Mouse (Mus musculus) forebrain, embryonic 11.5 days (tissue): ENCODE data around the gene Mmgt2. TPM values are rescaled to one million over a fixed set of nuclear protein-coding genes. Genes with fewer than 3 reads are reported as not detected.

ENCODE experiments used
- ATAC-seq: fragments of 200-750 bp; cut with Nextera tagmentation; replicated peaks from 2 replicates; pipeline ENCODE4 v1.8.0; 2017; ENCODE audit warnings: moderate TSS enrichment; ENCODE audit not compliant: low FRiP score
- DNase-seq: peaks from one replicate; pipeline ENCODE4 v3.0.0-alpha.2; 2017; ENCODE audit warnings: low spot score
- H3K27ac ChIP-seq: fragments of 300-500 bp; sonication (generic); 2 replicates; pipeline ENCODE4 v1.5.1; 2014; ENCODE audit warnings: low read depth, low read length
- H3K27me3 ChIP-seq: fragments of 300-500 bp; sonication (generic); 2 replicates; pipeline ENCODE4 v1.6.1; 2014; ENCODE audit warnings: mild to moderate bottlenecking, low read length, mixed read lengths; ENCODE audit not compliant: control insufficient read depth, insufficient read depth
- H3K36me3 ChIP-seq: fragments of 300-500 bp; sonication (generic); 2 replicates; pipeline ENCODE4 v1.6.1; 2014; ENCODE audit warnings: mild to moderate bottlenecking, low read length, moderate library complexity, mixed read lengths; ENCODE audit not compliant: control insufficient read depth, insufficient read depth
- H3K4me1 ChIP-seq: fragments of 300-500 bp; sonication (generic); replicated peaks from 2 replicates; pipeline ENCODE4 v1.6.1; 2014; ENCODE audit warnings: low read length, mixed read lengths; ENCODE audit not compliant: control insufficient read depth, insufficient read depth
- H3K4me2 ChIP-seq: fragments of 300-500 bp; sonication (generic); 2 replicates; pipeline ENCODE4 v1.6.1; 2014; ENCODE audit warnings: low read depth, mild to moderate bottlenecking, low read length, moderate library complexity, mixed read lengths; ENCODE audit not compliant: severe bottlenecking
- H3K4me3 ChIP-seq: fragments of 300-500 bp; sonication (generic); 2 replicates; pipeline ENCODE4 v1.5.1; 2014; ENCODE audit warnings: low read depth, low read length
- H3K9ac ChIP-seq: fragments of 300-500 bp; sonication (generic); 2 replicates; pipeline ENCODE4 v1.6.1; 2014; ENCODE audit warnings: low read length
- H3K9me3 ChIP-seq: fragments of 300-500 bp; sonication (generic); 2 replicates; pipeline ENCODE4 v1.6.1; 2016; ENCODE audit warnings: low read length, mixed read lengths; ENCODE audit not compliant: control insufficient read depth
- whole genome bisulfite sequencing: fragments of 180-500 bp; shearing (Covaris S2); extraction: QIAGEN DNeasy Blood & Tissue Kit; methylation state at CpG from one replicate; pipeline ENCODE4 v1.1.7; 2014; 5-methylcytosine and 5-hydroxymethylcytosine counted together
- polyA plus RNA-seq: library from polyadenylated mRNA; unstranded; fragments of >200 nt; fragmentation: Nextera tagmentation; extraction: Ambion mirVana; gene quantifications from 2 replicates; pipeline ENCODE4 v1.2.1, GENCODE M21; 2014

Mmgt2 gene
- polyA plus RNA-seq, 1 experiment from 2014 or later = 37.8 TPM

- Histone ChIP-seq H3K27me3 (no peaks in the 10 kb centered on the region), H3K36me3 (no peaks in the 10 kb centered on the region), H3K4me2 (no peak overlapping the region), H3K27ac (no peak overlapping the region), H3K4me3 (no peak overlapping the region), H3K9ac (no peak overlapping the region), H3K9me3 (no peaks in the 10 kb centered on the region), H3K4me1 (peaks cover 11% of the 10 kb centered on the region; the same call in 1 of the 2 replicates)
- ATAC-seq (no peak), DNase-seq (no peak)
- WGBS = 69% methylated on average over 11 of the region's 11 CpGs
Observed at GRCm38 (mm10) chr11:62642023-62642844, 6.2 kb upstream of the Mmgt2 start.

- DNase-seq (no peak), ATAC-seq (no peak)
- no peak overlapping the region for H3K27ac ChIP-seq
- 71% methylated on average over 8 of the region's 8 CpGs for WGBS
- H3K9me3 ChIP-seq = no peaks in the 10 kb centered on the region
- H3K4me1 ChIP-seq = peaks cover 14% of the 10 kb centered on the region; the same call in 1 of the 2 replicates
- no peak overlapping the region for H3K9ac ChIP-seq
- no peak overlapping the region for H3K4me3 ChIP-seq
- no peaks in the 10 kb centered on the region for H3K27me3 ChIP-seq
- H3K4me2 ChIP-seq = no peak overlapping the region
- H3K36me3 ChIP-seq = no peaks in the 10 kb centered on the region
Observed at GRCm38 (mm10) chr11:62643011-62643631, 5.3 kb upstream of the Mmgt2 start.

GRCm38 (mm10) chr11:62643681-62644363 is 4.6 kb upstream of the Mmgt2 start:
- H3K27ac ChIP-seq = no peak overlapping the region
- H3K9me3 ChIP-seq = no peaks in the 10 kb centered on the region
- H3K9ac ChIP-seq = no peak overlapping the region
- peaks cover 14% of the 10 kb centered on the region; the same call in 1 of the 2 replicates for H3K4me1 ChIP-seq
- no peak overlapping the region for H3K4me3 ChIP-seq
- no peak overlapping the region for H3K4me2 ChIP-seq
- no peaks in the 10 kb centered on the region for H3K27me3 ChIP-seq
- ATAC-seq (no peak), DNase-seq (no peak)
- WGBS = 89% methylated on average over 10 of the region's 10 CpGs
- no peaks in the 10 kb centered on the region for H3K36me3 ChIP-seq

GRCm38 (mm10) chr11:62644602-62645336 is 3.7 kb upstream of the Mmgt2 start:
- no peak for DNase-seq
- no peak for ATAC-seq
- Histone ChIP-seq H3K27ac (no peak overlapping the region), H3K9me3 (no peaks in the 10 kb centered on the region), H3K4me1 (peaks cover 14% of the 10 kb centered on the region; the same call in 1 of the 2 replicates), H3K4me2 (no peak overlapping the region), H3K4me3 (no peak overlapping the region), H3K27me3 (no peaks in the 10 kb centered on the region), H3K36me3 (no peaks in the 10 kb centered on the region), H3K9ac (no peak overlapping the region)
- WGBS = 88% methylated on average over 5 of the region's 5 CpGs

- ATAC-seq = no peak
- no peaks in the 10 kb centered on the region for H3K9me3 ChIP-seq
- no peak overlapping the region for H3K4me3 ChIP-seq
- no peaks in the 10 kb centered on the region for H3K36me3 ChIP-seq
- DNase-seq = no peak
- H3K27me3 ChIP-seq = no peaks in the 10 kb centered on the region
- H3K9ac ChIP-seq = no peak overlapping the region
- H3K4me1 ChIP-seq = peaks cover 14% of the 10 kb centered on the region; the same call in 1 of the 2 replicates
- 87% methylated on average over 4 of the region's 4 CpGs for WGBS
- H3K4me2 ChIP-seq = no peak overlapping the region
- no peak overlapping the region for H3K27ac ChIP-seq
Observed at GRCm38 (mm10) chr11:62645337-62645675, 3.2 kb upstream of the Mmgt2 start.

- no peaks in the 10 kb centered on the region for H3K9me3 ChIP-seq
- H3K4me3 ChIP-seq = 0 out of 2 replicates have a peak overlapping the region, but pooled peaks have one; percentile 5
- ATAC-seq (no peak), DNase-seq (no peak)
- no peak overlapping the region for H3K9ac ChIP-seq
- no peaks in the 10 kb centered on the region for H3K36me3 ChIP-seq
- no peaks in the 10 kb centered on the region for H3K27me3 ChIP-seq
- peaks cover 14% of the 10 kb centered on the region; the same call in 1 of the 2 replicates for H3K4me1 ChIP-seq
- no peak overlapping the region for H3K27ac ChIP-seq
- WGBS = 49% methylated on average over 8 of the region's 8 CpGs
- peak overlapping the region; percentile 98; the same call in 1 of the 2 replicates for H3K4me2 ChIP-seq
Observed at GRCm38 (mm10) chr11:62645732-62646494, 2.6 kb upstream of the Mmgt2 start.

- no peak for DNase-seq
- 73% methylated on average over 4 of the region's 4 CpGs for WGBS
- H3K4me2 ChIP-seq = peak overlapping the region; percentile 98; the same call in 1 of the 2 replicates
- no peak overlapping the region for H3K27ac ChIP-seq
- no peak for ATAC-seq
- H3K9ac ChIP-seq = no peak overlapping the region
- H3K9me3 ChIP-seq = no peaks in the 10 kb centered on the region
- no peaks in the 10 kb centered on the region for H3K27me3 ChIP-seq
- H3K4me3 ChIP-seq = peak overlapping the region; percentile 5; the same call in 1 of the 2 replicates
- peaks cover 14% of the 10 kb centered on the region; the same call in 1 of the 2 replicates for H3K4me1 ChIP-seq
- no peaks in the 10 kb centered on the region for H3K36me3 ChIP-seq
Observed at GRCm38 (mm10) chr11:62646495-62646843, 2.0 kb upstream of the Mmgt2 start.
